Mouse (Mus musculus): ENCODE results near the gene Fgfr2.

DNA sequence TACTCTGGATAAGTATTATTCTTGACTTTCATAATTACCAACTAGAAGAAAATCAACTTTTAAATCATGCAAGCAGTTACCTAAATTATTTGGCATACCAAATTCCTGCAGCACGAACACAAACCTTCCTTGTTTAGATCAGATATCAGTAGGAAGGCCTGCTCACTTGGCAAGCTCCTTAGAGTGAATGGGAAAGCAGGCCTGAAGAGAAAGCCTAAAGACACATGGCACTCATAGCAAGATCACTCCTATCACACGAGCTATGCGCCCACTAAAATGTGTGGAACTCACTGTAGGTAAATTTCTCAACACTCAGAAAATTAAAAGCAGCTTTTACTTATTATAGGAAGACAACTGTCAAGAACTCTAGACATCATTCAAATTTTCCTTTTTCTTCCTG, 2629.8 kb downstream of the Fgfr2 start:
- TF ChIP-seq MAX (IDR thresholded peaks at IDR 0.05; ENCODE audit: low read depth) (no peak), CEBPB (IDR thresholded peaks at IDR 0.05; ENCODE audit: insufficient read depth, poor library complexity, severe bottlenecking) (no peak)
